Mouse (Mus musculus): ENCODE measurements around the gene Tekt1.

Gene Tekt1

GRCm38 (mm10) chr11:72362347-72362741 lies at the start of gene Tekt1:
Gene Tekt1 (minus strand): TSS chr11:72362442.
- DNase-seq (ENCODE audit: low spot score in 2 of 2), result no peak

GRCm38 (mm10) chr11:72411945-72412344 lies 49.7 kb upstream of the Tekt1 start:
- DNase-seq (ENCODE audit: low spot score in 2 of 2), result no peak

GRCm38 (mm10) chr11:72411093-72411921 lies 49.1 kb upstream of the Tekt1 start, which contains the start of gene Smtnl2:
Gene Smtnl2 (minus strand): TSS chr11:72411713.
- peak; percentile 43 to 44 for DNase-seq (ENCODE audit: low spot score in 2 of 2)

- DNase-seq (ENCODE audit: low spot score in 2 of 2), result no peak
Measured at GRCm38 (mm10) chr11:72410521-72411092, 48.4 kb upstream of the Tekt1 start.

- no peak for DNase-seq (ENCODE audit: low spot score in 2 of 2)
Measured at GRCm38 (mm10) chr11:72409649-72410385, 47.6 kb upstream of the Tekt1 start.

- no peak for DNase-seq (ENCODE audit: low spot score in 2 of 2)
Measured at GRCm38 (mm10) chr11:72408451-72409170, 46.4 kb upstream of the Tekt1 start.

GRCm38 (mm10) chr11:72407574-72407973 lies 45.3 kb upstream of the Tekt1 start:
- DNase-seq (ENCODE audit: low spot score in 2 of 2), result no peak

GRCm38 (mm10) chr11:72407081-72407480 lies 44.8 kb upstream of the Tekt1 start:
- DNase-seq (ENCODE audit: low spot score in 2 of 2), result no peak

- DNase-seq (ENCODE audit: low spot score in 2 of 2), result no peak
Measured at GRCm38 (mm10) chr11:72406079-72406675, 43.9 kb upstream of the Tekt1 start.

GRCm38 (mm10) chr11:72405532-72405931 lies 43.3 kb upstream of the Tekt1 start:
- no peak for DNase-seq (ENCODE audit: low spot score in 2 of 2)

GRCm38 (mm10) chr11:72402969-72403368 lies 40.7 kb upstream of the Tekt1 start:
- no peak for DNase-seq (ENCODE audit: low spot score in 2 of 2)

GRCm38 (mm10) chr11:72402017-72402416 lies 39.8 kb upstream of the Tekt1 start:
- no peak for DNase-seq (ENCODE audit: low spot score in 2 of 2)

- no peak for DNase-seq (ENCODE audit: low spot score in 2 of 2)
Measured at GRCm38 (mm10) chr11:72401068-72401467, 38.8 kb upstream of the Tekt1 start.

GRCm38 (mm10) chr11:72397811-72398525 lies 35.7 kb upstream of the Tekt1 start:
- DNase-seq (ENCODE audit: low spot score in 2 of 2), result no peak

GRCm38 (mm10) chr11:72397072-72397471 lies 34.8 kb upstream of the Tekt1 start:
- DNase-seq (ENCODE audit: low spot score in 2 of 2), result no peak

GRCm38 (mm10) chr11:72396621-72397020 lies 34.4 kb upstream of the Tekt1 start:
- DNase-seq (ENCODE audit: low spot score in 2 of 2), result no peak

- DNase-seq (ENCODE audit: low spot score in 2 of 2), result no peak
Measured at GRCm38 (mm10) chr11:72395652-72396051, 33.4 kb upstream of the Tekt1 start.

- no peak for DNase-seq (ENCODE audit: low spot score in 2 of 2)
Measured at GRCm38 (mm10) chr11:72394694-72395093, 32.5 kb upstream of the Tekt1 start.

GRCm38 (mm10) chr11:72393669-72394068 lies 31.4 kb upstream of the Tekt1 start:
- DNase-seq (ENCODE audit: low spot score in 2 of 2), result no peak

- DNase-seq (ENCODE audit: low spot score in 2 of 2), result no peak
Measured at GRCm38 (mm10) chr11:72393243-72393642, 31.0 kb upstream of the Tekt1 start.

GRCm38 (mm10) chr11:72391181-72391580 lies 28.9 kb upstream of the Tekt1 start:
- no peak for DNase-seq (ENCODE audit: low spot score in 2 of 2)
